Mouse (Mus musculus) liver, postnatal 0 days (tissue): ENCODE data around the gene Gm20509. TPM values are rescaled to one million over a fixed set of nuclear protein-coding genes. Genes with fewer than 3 reads are reported as not detected.
"Not testable (repeated sequence)": the region's sequence is repeated elsewhere in the genome, so short reads cannot be mapped to it uniquely, and the experiment has no call there.

ENCODE experiments used
- ATAC-seq: fragments of 200-750 bp; cut with Nextera tagmentation; 2 replicates; pipeline ENCODE4 v1.8.0; 2017; ENCODE audit warnings: mild to moderate bottlenecking, moderate library complexity
- DNase-seq: peaks from one replicate; pipeline ENCODE4 v3.0.0-alpha.2; 2016
- H3K27ac ChIP-seq: fragments of 300-500 bp; sonication (generic); 2 replicates; pipeline ENCODE4 v1.5.1; 2014; ENCODE audit warnings: antibody characterized with exemption, moderate library complexity, mild to moderate bottlenecking, low read depth
- H3K27me3 ChIP-seq: fragments of 300-500 bp; sonication (generic); 2 replicates; pipeline ENCODE4 v1.6.1; 2014; ENCODE audit warnings: low read length, control low read depth, mixed read lengths; ENCODE audit not compliant: insufficient read depth
- H3K36me3 ChIP-seq: fragments of 300-500 bp; sonication (generic); replicated peaks from 2 replicates; pipeline ENCODE4 v1.6.1; 2014; ENCODE audit warnings: mild to moderate bottlenecking, control low read depth, low read length, moderate library complexity, mixed read lengths; ENCODE audit not compliant: insufficient read depth
- H3K4me1 ChIP-seq: fragments of 300-500 bp; sonication (generic); 2 replicates; pipeline ENCODE4 v1.6.1; 2014; ENCODE audit warnings: antibody characterized with exemption, mild to moderate bottlenecking, control low read depth; ENCODE audit not compliant: insufficient read depth
- H3K4me2 ChIP-seq: fragments of 300-500 bp; sonication (generic); 2 replicates; pipeline ENCODE4 v1.6.1; 2014; ENCODE audit warnings: low read depth, mild to moderate bottlenecking, low read length, moderate library complexity, mixed read lengths
- H3K4me3 ChIP-seq: fragments of 300-500 bp; sonication (generic); 2 replicates; pipeline ENCODE4 v1.5.1; 2014; ENCODE audit warnings: low read depth, low read length
- H3K9ac ChIP-seq: fragments of 300-500 bp; sonication (generic); replicated peaks from 2 replicates; pipeline ENCODE4 v1.6.1; 2014; ENCODE audit warnings: mild to moderate bottlenecking, moderate library complexity
- H3K9me3 ChIP-seq: fragments of 300-500 bp; sonication (generic); 2 replicates; pipeline ENCODE4 v1.6.1; 2016; ENCODE audit warnings: mild to moderate bottlenecking, control low read depth, low read length, mixed read lengths
- CTCF ChIP-seq: sonication (generic); IDR thresholded peaks from 2 replicates; pipeline ENCODE4 v1.5.1; 2016; ENCODE audit warnings: antibody characterized with exemption, low read depth
- EP300 ChIP-seq: IDR thresholded peaks from 2 replicates; pipeline ENCODE4 v1.6.1; 2016; ENCODE audit warnings: antibody characterized with exemption, low read depth, mild to moderate bottlenecking
- WGBS: fragments of 180-500 bp; shearing (Covaris S2); extraction: QIAGEN DNeasy Blood & Tissue Kit; methylation state at CpG from one replicate; pipeline ENCODE4 v1.1.7; 2014; ENCODE audit not compliant: insufficient replicate concordance; 5-methylcytosine and 5-hydroxymethylcytosine counted together
- polyA plus RNA-seq: library from polyadenylated mRNA; unstranded; fragments of >200 nt; fragmentation: Nextera tagmentation; extraction: Ambion mirVana; gene quantifications from 2 replicates; pipeline ENCODE4 v1.2.1, GENCODE M21; 2015

The Gm20509 gene
- polyA plus RNA-seq, 1 experiment from 2014 or later = not detected

- no peak overlapping the region for H3K4me2 ChIP-seq
- no peak overlapping the region; the same call in 1 of the 2 replicates for H3K9ac ChIP-seq
- no peaks in the 10 kb centered on the region for H3K27me3 ChIP-seq
- WGBS = 37% methylated on average over 6 of the region's 6 CpGs
- peaks cover 17% of the 10 kb centered on the region for H3K4me1 ChIP-seq
- ATAC-seq (peak; percentile 33; the same call in 1 of the 2 replicates), DNase-seq (no peak)
- H3K36me3 ChIP-seq = no peaks in the 10 kb centered on the region; the same call in 1 of the 2 replicates
- H3K27ac ChIP-seq = peak overlapping the region; percentile 74; the same call in 1 of the 2 replicates
- H3K9me3 ChIP-seq = no peaks in the 10 kb centered on the region
- TF ChIP-seq CTCF (no peak), EP300 (no peak; the same call in 1 of the 2 replicates)
- no peak overlapping the region for H3K4me3 ChIP-seq
Measured at GRCm38 (mm10) chr9:73068688-73069087, 33.6 kb upstream of the Gm20509 start.

GRCm38 (mm10) chr9:73070971-73071659 lies 31.2 kb upstream of the Gm20509 start:
- H3K36me3 ChIP-seq = no peaks in the 10 kb centered on the region; the same call in 1 of the 2 replicates
- TF ChIP-seq EP300 (peak; percentile 38; the same call in 1 of the 2 replicates), CTCF (peak; percentile 29)
- no peaks in the 10 kb centered on the region for H3K9me3 ChIP-seq
- WGBS = 39% methylated on average over 10 of the region's 10 CpGs
- H3K4me2 ChIP-seq = no peak overlapping the region
- peak overlapping the region; percentile 55 for H3K27ac ChIP-seq
- no peaks in the 10 kb centered on the region for H3K27me3 ChIP-seq
- no peak overlapping the region for H3K4me3 ChIP-seq
- H3K4me1 ChIP-seq = peaks cover 17% of the 10 kb centered on the region
- no peak overlapping the region for H3K9ac ChIP-seq
- ATAC-seq (0 out of 2 replicates have a peak, but pooled peaks have one; percentile 6), DNase-seq (no peak)

DNA sequence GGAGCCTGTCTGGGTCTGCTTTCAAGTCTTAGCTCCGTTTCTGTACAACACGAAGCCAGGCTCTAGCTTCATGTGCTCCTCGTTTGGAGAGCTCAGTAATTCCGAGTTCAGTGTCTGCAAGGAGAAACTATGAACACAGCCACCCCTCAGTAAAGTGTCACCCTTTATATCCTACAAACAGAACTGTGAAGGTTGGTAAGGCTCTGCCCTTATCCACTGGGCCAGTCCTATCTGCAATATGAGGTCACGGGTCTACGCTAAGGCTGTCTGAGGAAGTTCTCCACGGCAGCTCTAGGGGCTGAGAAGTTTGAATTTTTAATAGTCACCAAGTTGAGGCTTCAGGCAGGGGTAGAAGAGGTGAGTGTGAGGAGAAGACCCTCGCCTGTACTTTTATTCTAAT lies 29.8 kb upstream of the Gm20509 start:
- H3K4me2 ChIP-seq = peak overlapping the region; percentile 27; the same call in 1 of the 2 replicates
- no peak for TF ChIP-seq CTCF
- H3K9ac ChIP-seq = no peak overlapping the region
- 55% methylated on average over 8 of the region's 8 CpGs for WGBS
- H3K9me3 ChIP-seq = no peaks in the 10 kb centered on the region
- no peaks in the 10 kb centered on the region; the same call in 1 of the 2 replicates for H3K36me3 ChIP-seq
- H3K27ac ChIP-seq = peak overlapping the region; percentile 32; the same call in 1 of the 2 replicates
- peaks cover 17% of the 10 kb centered on the region for H3K4me1 ChIP-seq
- DNase-seq (no peak), ATAC-seq (no peak)
- no peaks in the 10 kb centered on the region for H3K27me3 ChIP-seq
- 0 out of 2 replicates have a peak overlapping the region, but pooled peaks have one; percentile 5 for H3K4me3 ChIP-seq

DNA sequence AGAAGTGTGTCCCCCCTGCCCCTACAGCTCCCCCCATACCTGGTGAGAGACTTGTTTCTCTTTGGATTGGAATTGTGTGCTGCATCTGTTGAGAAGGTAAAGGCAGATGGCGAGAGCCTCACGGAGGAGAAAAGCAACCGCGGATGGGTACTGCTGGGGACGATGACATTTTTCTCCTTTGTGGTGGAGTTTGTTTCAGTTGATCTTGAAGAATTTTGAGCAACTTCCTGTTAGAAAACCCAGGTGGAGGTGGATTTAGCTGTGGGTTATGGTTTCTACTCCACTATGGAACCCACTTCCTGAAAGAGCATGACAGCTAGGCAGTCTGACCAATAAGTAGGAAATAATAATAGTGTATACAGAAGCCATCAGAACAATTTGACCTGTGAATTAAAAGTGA lies 29.1 kb upstream of the Gm20509 start:
- Histone ChIP-seq H3K4me1 (peaks cover 9% of the 10 kb centered on the region), H3K4me3 (0 out of 2 replicates have a peak overlapping the region, but pooled peaks have one; percentile 5), H3K4me2 (peak overlapping the region; percentile 27; the same call in 1 of the 2 replicates), H3K9ac (no peak overlapping the region), H3K27ac (peak overlapping the region; percentile 32; the same call in 1 of the 2 replicates), H3K9me3 (no peaks in the 10 kb centered on the region), H3K36me3 (no peaks in the 10 kb centered on the region), H3K27me3 (no peaks in the 10 kb centered on the region)
- TF ChIP-seq EP300 (no peak), CTCF (no peak)
- DNase-seq (no peak), ATAC-seq (no peak)
- WGBS = 42% methylated on average over 5 of the region's 5 CpGs

DNA sequence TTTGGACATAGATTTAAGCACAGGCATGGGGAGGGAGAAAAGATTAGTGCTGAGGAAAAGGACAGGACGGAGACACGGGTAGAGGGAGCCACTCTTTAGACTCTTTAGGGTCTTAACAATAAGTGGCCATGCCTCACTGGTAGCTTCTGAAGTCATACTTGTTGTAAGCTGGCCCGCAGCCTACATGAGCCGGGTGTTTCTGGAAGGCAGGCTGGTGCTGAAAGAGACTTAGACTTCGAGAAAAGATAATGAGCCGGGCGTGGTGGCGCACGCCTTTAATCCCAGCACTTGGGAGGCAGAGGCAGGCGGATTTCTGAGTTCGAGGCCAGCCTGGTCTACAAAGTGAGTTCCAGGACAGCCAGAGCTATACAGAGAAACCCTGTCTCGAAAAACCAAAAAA lies 22.9 kb upstream of the Gm20509 start:
- WGBS = 78% methylated on average over 11 of the region's 12 CpGs
- H3K9ac ChIP-seq, H3K27me3 ChIP-seq, H3K9me3 ChIP-seq, H3K36me3 ChIP-seq, H3K27ac ChIP-seq, H3K4me1 ChIP-seq, H3K4me3 ChIP-seq, DNase-seq, H3K4me2 ChIP-seq, ATAC-seq: not testable (repeated sequence)

GRCm38 (mm10) chr9:73079801-73080325 lies 22.4 kb upstream of the Gm20509 start:
- Histone ChIP-seq H3K36me3 (no peaks in the 10 kb centered on the region), H3K27me3 (no peaks in the 10 kb centered on the region), H3K9ac (no peak overlapping the region), H3K4me2 (no peak overlapping the region), H3K4me3 (no peak overlapping the region), H3K4me1 (peaks cover 2% of the 10 kb centered on the region; the same call in 1 of the 2 replicates), H3K27ac (no peak overlapping the region), H3K9me3 (no peaks in the 10 kb centered on the region)
- TF ChIP-seq EP300 (no peak), CTCF (no peak)
- ATAC-seq = no peak
- 78% methylated on average over 7 of the region's 7 CpGs for WGBS
- no peak for DNase-seq
